ENCODE assay signal across 23 mouse cellular contexts in the genomic region with DNA sequence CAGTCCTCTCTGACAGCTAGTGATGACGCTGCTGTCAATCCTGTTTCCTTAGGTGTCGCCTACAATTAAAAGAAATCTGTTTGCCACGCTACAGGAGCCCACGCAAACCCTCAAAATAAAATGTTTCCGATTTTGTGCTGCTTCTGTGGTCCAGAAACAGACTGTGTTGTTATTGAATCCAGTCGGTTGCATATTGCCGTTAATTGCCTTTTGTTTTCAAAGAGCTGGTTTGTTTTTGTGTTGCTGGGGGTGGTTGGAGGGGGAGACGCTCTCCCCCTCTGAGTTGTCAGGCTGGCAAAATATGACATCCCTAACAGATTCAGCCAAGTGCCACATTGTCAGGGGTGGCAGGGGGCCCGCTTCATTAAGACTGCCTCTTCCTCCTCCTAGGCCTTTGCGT. TPM values are rescaled to one million over a fixed set of nuclear protein-coding genes. Genes with fewer than 3 reads are reported as not detected.
DNase-seq lines count a peak whose midpoint lies in the region; ATAC-seq lines count a peak whose summit lies in the region.
"Had no signal": no experiment of that assay in that cellular context is flagged by ENCODE, and none has a peak within 500 bp of the region (broad histone marks: within the 10 kb centered on the region; RNA-seq: fewer than 3 reads in every experiment).

No protein-coding gene starts in this region.

- intact Hi-C loops in heart, postnatal 36 days (cut with DNase I), result no loop called here

- H3K27me3 ChIP-seq in heart, embryonic 10.5 days (ENCODE audit: insufficient read depth, poor library complexity, severe bottlenecking), result no peaks in the 10 kb centered on the region
- H3K27me3 ChIP-seq: liver, embryonic 13.5 days; lung, embryonic 15.5 days; midbrain, embryonic 15.5 days; Patski had no signal

- peaks cover 4% of the 10 kb centered on the region; the same call in 1 of the 2 replicates for H3K36me3 ChIP-seq in heart, embryonic 10.5 days
- H3K36me3 ChIP-seq: liver, embryonic 13.5 days; lung, embryonic 15.5 days; midbrain, embryonic 15.5 days had no signal

- H3K4me1 ChIP-seq in heart, embryonic 10.5 days, result peaks cover 88% of the 10 kb centered on the region

- ATAC-seq in activated CD4-positive, CD25-positive, alpha-beta regulatory T cell, adult 4 months, result no peak
- ATAC-seq: intestine, postnatal 0 days; midbrain, embryonic 15.5 days; Patski had no signal

- no peaks in the 10 kb centered on the region for H3K9me3 ChIP-seq in heart, embryonic 10.5 days
- H3K9me3 ChIP-seq: embryonic facial prominence, embryonic 10.5 days; liver, embryonic 13.5 days; lung, embryonic 15.5 days; midbrain, embryonic 15.5 days had no signal

- 86% methylated on average over 10 of the region's 10 CpGs for WGBS in heart, embryonic 10.5 days

- H3K27ac ChIP-seq in heart, embryonic 10.5 days, result peak overlapping the region; percentile 87; the same call in 1 of the 2 replicates
- H3K27ac ChIP-seq: embryonic facial prominence, embryonic 10.5 days; liver, embryonic 13.5 days; lung, embryonic 15.5 days; midbrain, embryonic 15.5 days had no signal

- DNase-seq in heart, embryonic 10.5 days (ENCODE audit: low spot score), result no peak
- DNase-seq in heart, postnatal 36 days, result no peak
- DNase-seq in retina, postnatal 1 day, result peak; percentile 57
- DNase-seq in retina, embryonic 14.5 days (ENCODE audit: low spot score), result no peak
- DNase-seq in layer of hippocampus, adult 18-20 months (ENCODE audit: low spot score in 2 of 2), result peak; percentile 65 to 81
- DNase-seq in kidney, postnatal 4 days, result no peak
- DNase-seq: B cell, adult 2 months; left cerebral cortex, postnatal 4 days; liver, embryonic 13.5 days; thymus, postnatal 4 days had no signal

- H3K4me3 ChIP-seq in heart, embryonic 10.5 days, result no peak overlapping the region
- H3K4me3 ChIP-seq: embryonic facial prominence, embryonic 10.5 days; liver, embryonic 13.5 days; lung, embryonic 15.5 days; midbrain, embryonic 15.5 days had no signal

RNA-seq across cellular contexts. Expression of gene Rho, which starts 18.1 kb away (rescaled TPM):
- polyA plus RNA-seq in heart, embryonic 10.5 days (2016; fragmentation: Nextera tagmentation; extraction: Ambion mirVana), result 0.28 TPM in 1 of 2 replicates, not detected in the other
- total RNA-seq in heart, postnatal 36 days (2021), result not detected
- 1 to 10 TPM in 1 of 2 experiments, under 1 TPM in 1; 0.89 to 1.0 TPM for total RNA-seq in layer of hippocampus, adult 18-20 months (2021)
- polyA plus RNA-seq in activated CD4-positive, CD25-positive, alpha-beta regulatory T cell, adult 4 months (2017; shearing (Covaris generic)), result not detected
- polyA plus RNA-seq: heart, embryonic 14.5 days; liver, embryonic 13.5 days had no signal

RNA-seq across cellular contexts. Expression of gene H1foo, which starts 31.3 kb away (rescaled TPM):
- not detected in 2 replicates for polyA plus RNA-seq in heart, embryonic 10.5 days (2016; fragmentation: Nextera tagmentation; extraction: Ambion mirVana)
- not detected for total RNA-seq in heart, postnatal 36 days (2021)
- not detected for total RNA-seq in layer of hippocampus, adult 18-20 months (2021)
- polyA plus RNA-seq in activated CD4-positive, CD25-positive, alpha-beta regulatory T cell, adult 4 months (2017; shearing (Covaris generic)), result under 1 TPM in 1 of 2 experiments, not detected in 1; 0.52 TPM
- total RNA-seq: adrenal gland, postnatal 4 days; layer of hippocampus, postnatal 36 days; left cerebral cortex, postnatal 4 days; megakaryocyte progenitor cell, adult 5-6 weeks; neutrophil, adult 5-6 weeks had no signal
- polyA plus RNA-seq: embryonic facial prominence, embryonic 10.5 days; heart, embryonic 14.5 days; hindbrain, embryonic 14.5 days; intestine, postnatal 0 days; kidney, embryonic 16.5 days; liver, embryonic 13.5 days; lung, embryonic 15.5 days; midbrain, embryonic 15.5 days; Patski had no signal

Comparison
In these comparisons a context has a peak if more than half of its experiments do, and no peak if none do; other contexts are left out.
1. DNase-seq: peak in retina, postnatal 1 day (single experiment) and layer of hippocampus, adult 18-20 months (2 of 2); none in heart, embryonic 10.5 days (single experiment), heart, postnatal 36 days (0 of 2), retina, embryonic 14.5 days (single experiment) and kidney, postnatal 4 days (0 of 2).